Mouse (Mus musculus): ENCODE data around the gene Zfp846. TPM values are rescaled to one million over a fixed set of nuclear protein-coding genes. Genes with fewer than 3 reads are reported as not detected.

Zfp846 gene
- polyA plus RNA-seq (2015; fragmentation: Nextera tagmentation; extraction: Ambion mirVana): 10.9 and 12.2 TPM in 2 replicates

GRCm38 (mm10) chr9:20581175-20581634 lies at the start of gene Zfp846:
Zfp846 (plus strand) TSS chr9:20581291.
- TF ChIP-seq EP300 (IDR thresholded peaks at IDR 0.05): peak; percentile 87
- peak; percentile 43 for TF ChIP-seq CTCF (IDR thresholded peaks at IDR 0.05)
- Histone ChIP-seq H3K9me3 (ENCODE audit: low read length) (no peaks in the 10 kb centered on the region), H3K4me1 (ENCODE audit: insufficient read depth, low read depth, low read length) (no peaks in the 10 kb centered on the region), H3K36me3 (ENCODE audit: insufficient read depth, low read length) (no peaks in the 10 kb centered on the region), H3K4me3 (ENCODE audit: low read depth, low read length) (peak within 1 kb of the TSS; percentile 48), H3K9ac (replicated peaks; ENCODE audit: low read depth) (peak within 1 kb of the TSS; percentile 47; the same call in 1 of the 2 replicates), H3K4me2 (replicated peaks; ENCODE audit: low read depth, low read length) (peak within 1 kb of the TSS; percentile 57), H3K27me3 (replicated peaks; ENCODE audit: insufficient read depth, low read length) (no peaks in the 10 kb centered on the region), H3K27ac (ENCODE audit: low read length) (0 out of 2 replicates have a peak within 1 kb of the TSS, but pooled peaks have one; percentile 20)
- under 1% methylated on average over 30 of the region's 30 CpGs for WGBS
- peak; percentile 98 for DNase-seq (ENCODE audit: low spot score)
- peak; percentile 99 for ATAC-seq

- DNase-seq (ENCODE audit: low spot score) (no peak), ATAC-seq (no peak)
- Histone ChIP-seq H3K4me1 (ENCODE audit: insufficient read depth, low read depth, low read length) (no peaks in the 10 kb centered on the region), H3K4me2 (replicated peaks; ENCODE audit: low read depth, low read length) (no peak overlapping the region), H3K27me3 (replicated peaks; ENCODE audit: insufficient read depth, low read length) (no peaks in the 10 kb centered on the region), H3K4me3 (ENCODE audit: low read depth, low read length) (no peak overlapping the region), H3K9me3 (ENCODE audit: low read length) (no peaks in the 10 kb centered on the region), H3K9ac (replicated peaks; ENCODE audit: low read depth) (no peak overlapping the region), H3K36me3 (ENCODE audit: insufficient read depth, low read length) (no peaks in the 10 kb centered on the region), H3K27ac (ENCODE audit: low read length) (no peak overlapping the region)
- no peak for TF ChIP-seq CTCF (IDR thresholded peaks at IDR 0.05)
- no peak for TF ChIP-seq EP300 (IDR thresholded peaks at IDR 0.05)
- 73% methylated on average over 8 of the region's 8 CpGs for WGBS
These were observed 46.7 kb upstream of the Zfp846 start for GRCm38 (mm10) chr9:20534326-20534926.

DNA sequence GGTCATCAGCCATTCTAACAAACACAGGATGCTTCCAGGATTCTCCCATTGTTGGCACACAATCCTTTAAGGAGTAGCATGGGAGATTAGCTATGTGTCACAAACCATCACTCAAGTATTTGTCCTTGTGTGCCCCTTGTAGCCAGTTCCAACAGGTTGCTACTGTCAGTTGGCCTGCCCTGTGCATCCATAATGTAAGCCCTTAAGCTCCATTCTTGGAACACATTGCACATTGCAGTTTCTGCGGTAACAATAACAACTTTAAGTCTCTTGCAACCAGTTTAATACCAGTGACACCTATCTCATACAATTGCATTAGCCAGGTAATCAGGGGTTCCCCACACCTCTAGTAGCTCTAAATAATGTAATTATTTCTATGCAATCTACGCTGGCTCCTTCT lies 44.5 kb upstream of the Zfp846 start:
- H3K9me3 ChIP-seq (ENCODE audit: low read length): no peaks in the 10 kb centered on the region
- no peak overlapping the region for H3K4me3 ChIP-seq (ENCODE audit: low read depth, low read length)
- 81% methylated on average over 2 of the region's 2 CpGs for WGBS
- no peak overlapping the region for H3K27ac ChIP-seq (ENCODE audit: low read length)
- no peak overlapping the region for H3K9ac ChIP-seq (replicated peaks; ENCODE audit: low read depth)
- H3K4me2 ChIP-seq (replicated peaks; ENCODE audit: low read depth, low read length): no peak overlapping the region
- DNase-seq (ENCODE audit: low spot score): no peak
- no peak for ATAC-seq
- H3K36me3 ChIP-seq (ENCODE audit: insufficient read depth, low read length): no peaks in the 10 kb centered on the region
- no peaks in the 10 kb centered on the region for H3K27me3 ChIP-seq (replicated peaks; ENCODE audit: insufficient read depth, low read length)
- TF ChIP-seq EP300 (IDR thresholded peaks at IDR 0.05) (no peak), CTCF (IDR thresholded peaks at IDR 0.05) (no peak)
- H3K4me1 ChIP-seq (ENCODE audit: insufficient read depth, low read depth, low read length): no peaks in the 10 kb centered on the region

DNA sequence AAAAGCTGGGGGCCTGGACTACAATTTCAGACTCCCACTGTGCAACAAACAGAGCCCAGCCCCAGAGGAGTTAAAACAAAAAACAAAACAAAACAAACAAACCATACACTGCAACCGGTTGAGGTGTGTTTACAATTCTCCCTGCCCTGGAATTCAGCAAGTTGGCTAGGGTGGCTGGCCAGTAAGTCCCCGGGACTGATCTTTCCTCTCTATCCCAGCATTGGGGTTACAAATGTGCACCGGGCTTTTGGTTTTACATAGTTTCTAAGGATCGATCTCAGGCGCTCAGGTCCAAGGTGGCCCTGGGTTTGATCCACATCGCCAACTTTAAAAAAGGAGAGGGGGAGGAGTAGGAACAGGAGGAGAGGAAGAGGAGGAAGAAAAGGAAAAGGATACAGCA lies 37.6 kb upstream of the Zfp846 start:
- H3K27me3 ChIP-seq (replicated peaks; ENCODE audit: insufficient read depth, low read length): no peaks in the 10 kb centered on the region
- H3K9ac ChIP-seq (replicated peaks; ENCODE audit: low read depth): no peak overlapping the region
- no peak for TF ChIP-seq EP300 (IDR thresholded peaks at IDR 0.05)
- no peak for TF ChIP-seq CTCF (IDR thresholded peaks at IDR 0.05)
- ATAC-seq (no peak), DNase-seq (ENCODE audit: low spot score) (no peak)
- no peak overlapping the region for H3K4me3 ChIP-seq (ENCODE audit: low read depth, low read length)
- H3K4me1 ChIP-seq (ENCODE audit: insufficient read depth, low read depth, low read length): no peaks in the 10 kb centered on the region
- WGBS: 21% methylated on average over 6 of the region's 6 CpGs
- H3K27ac ChIP-seq (ENCODE audit: low read length): peak overlapping the region; percentile 90
- no peaks in the 10 kb centered on the region for H3K36me3 ChIP-seq (ENCODE audit: insufficient read depth, low read length)
- H3K9me3 ChIP-seq (ENCODE audit: low read length): no peaks in the 10 kb centered on the region
- no peak overlapping the region for H3K4me2 ChIP-seq (replicated peaks; ENCODE audit: low read depth, low read length)

- DNase-seq (ENCODE audit: low spot score) (peak; percentile 96), ATAC-seq (peak; percentile 96)
- H3K4me1 ChIP-seq (ENCODE audit: insufficient read depth, low read depth, low read length): no peaks in the 10 kb centered on the region
- peak overlapping the region; percentile 38 for H3K4me3 ChIP-seq (ENCODE audit: low read depth, low read length)
- TF ChIP-seq CTCF (IDR thresholded peaks at IDR 0.05): peak; percentile 33; the same call in 1 of the 2 replicates
- TF ChIP-seq EP300 (IDR thresholded peaks at IDR 0.05): no peak; the same call in 1 of the 2 replicates
- H3K4me2 ChIP-seq (replicated peaks; ENCODE audit: low read depth, low read length): peak overlapping the region; percentile 57
- H3K27me3 ChIP-seq (replicated peaks; ENCODE audit: insufficient read depth, low read length): no peaks in the 10 kb centered on the region
- H3K36me3 ChIP-seq (ENCODE audit: insufficient read depth, low read length): no peaks in the 10 kb centered on the region
- peak overlapping the region; percentile 35 for H3K9ac ChIP-seq (replicated peaks; ENCODE audit: low read depth)
- H3K27ac ChIP-seq (ENCODE audit: low read length): peak overlapping the region; percentile 90
- 4% methylated on average over 41 of the region's 43 CpGs for WGBS
- H3K9me3 ChIP-seq (ENCODE audit: low read length): no peaks in the 10 kb centered on the region
These were observed 36.8 kb upstream of the Zfp846 start for GRCm38 (mm10) chr9:20544070-20544821.

DNA sequence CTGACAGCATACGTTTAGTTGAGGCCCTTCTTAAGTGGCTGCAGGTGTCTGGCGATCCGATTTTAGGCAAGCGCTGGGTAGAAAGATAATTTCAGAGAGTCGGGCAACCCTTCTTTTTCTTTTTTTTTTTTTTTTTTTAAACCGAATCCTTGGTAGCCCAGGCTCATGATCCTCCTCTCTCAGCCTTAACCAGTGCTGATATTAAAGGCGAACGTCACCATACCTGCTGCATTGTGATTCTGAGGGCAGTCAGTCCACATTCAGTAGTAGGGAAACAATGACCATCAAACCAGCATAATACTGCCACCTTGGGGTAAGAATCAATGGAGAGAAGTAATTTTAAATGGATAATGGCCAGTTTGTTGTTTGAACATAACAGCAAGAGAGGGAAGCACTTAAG lies 35.9 kb upstream of the Zfp846 start:
- Histone ChIP-seq H3K4me2 (replicated peaks; ENCODE audit: low read depth, low read length) (peak overlapping the region; percentile 57), H3K9ac (replicated peaks; ENCODE audit: low read depth) (no peak overlapping the region; the same call in 1 of the 2 replicates), H3K36me3 (ENCODE audit: insufficient read depth, low read length) (no peaks in the 10 kb centered on the region), H3K27me3 (replicated peaks; ENCODE audit: insufficient read depth, low read length) (no peaks in the 10 kb centered on the region), H3K9me3 (ENCODE audit: low read length) (no peaks in the 10 kb centered on the region), H3K27ac (ENCODE audit: low read length) (peak overlapping the region; percentile 90), H3K4me1 (ENCODE audit: insufficient read depth, low read depth, low read length) (no peaks in the 10 kb centered on the region), H3K4me3 (ENCODE audit: low read depth, low read length) (peak overlapping the region; percentile 38)
- no peak for TF ChIP-seq EP300 (IDR thresholded peaks at IDR 0.05)
- peak; percentile 78 for TF ChIP-seq CTCF (IDR thresholded peaks at IDR 0.05)
- ATAC-seq (peak; percentile 37), DNase-seq (ENCODE audit: low spot score) (peak; percentile 90)
- WGBS: 17% methylated on average over 8 of the region's 8 CpGs
